Mouse (Mus musculus) midbrain, embryonic 16.5 days (tissue): ENCODE data around the gene B230104I21Rik. TPM values are rescaled to one million over a fixed set of nuclear protein-coding genes. Genes with fewer than 3 reads are reported as not detected.

Experiments
- ATAC-seq: fragments of 200-750 bp; cut with Nextera tagmentation; 2 replicates; pipeline ENCODE4 v1.8.0; 2017; ENCODE audit warnings: moderate TSS enrichment
- H3K27ac ChIP-seq: fragments of 300-500 bp; sonication (generic); 2 replicates; pipeline ENCODE4 v1.5.1; 2014; ENCODE audit warnings: mild to moderate bottlenecking, low read length, mixed read lengths
- H3K27me3 ChIP-seq: fragments of 300-500 bp; sonication (generic); 2 replicates; pipeline ENCODE4 v1.6.1; 2014; ENCODE audit warnings: low read depth, low read length, mixed read lengths; ENCODE audit not compliant: control insufficient read depth, insufficient read depth
- H3K36me3 ChIP-seq: fragments of 300-500 bp; sonication (generic); 2 replicates; pipeline ENCODE4 v1.6.1; 2014; ENCODE audit warnings: mild to moderate bottlenecking, low read length, moderate library complexity, mixed read lengths; ENCODE audit not compliant: control insufficient read depth, insufficient read depth
- H3K4me1 ChIP-seq: fragments of 300-500 bp; sonication (generic); 2 replicates; pipeline ENCODE4 v1.6.1; 2014; ENCODE audit warnings: mild to moderate bottlenecking, low read length, mixed read lengths; ENCODE audit not compliant: control insufficient read depth, insufficient read depth
- H3K4me2 ChIP-seq: fragments of 300-500 bp; sonication (generic); 2 replicates; pipeline ENCODE4 v1.6.1; 2014; ENCODE audit warnings: mild to moderate bottlenecking, low read length, mixed read lengths
- H3K4me3 ChIP-seq: fragments of 300-500 bp; sonication (generic); 2 replicates; pipeline ENCODE4 v1.5.1; 2014; ENCODE audit warnings: low read depth, mild to moderate bottlenecking, low read length, moderate library complexity, mixed read lengths
- H3K9ac ChIP-seq: fragments of 300-500 bp; sonication (generic); 2 replicates; pipeline ENCODE4 v1.6.1; 2014; ENCODE audit warnings: low read depth, low read length, mixed read lengths
- H3K9me3 ChIP-seq: fragments of 300-500 bp; sonication (generic); replicated peaks from 2 replicates; pipeline ENCODE4 v1.6.1; 2014; ENCODE audit warnings: mild to moderate bottlenecking, low read length, mixed read lengths; ENCODE audit not compliant: control insufficient read depth, poor library complexity, severe bottlenecking
- WGBS: fragments of 180-500 bp; shearing (Covaris S2); extraction: QIAGEN DNeasy Blood & Tissue Kit; methylation state at CpG from one replicate; pipeline ENCODE4 v1.1.7; 2014; 5-methylcytosine and 5-hydroxymethylcytosine counted together
- polyA plus RNA-seq: library from polyadenylated mRNA; unstranded; fragments of >200 nt; fragmentation: Nextera tagmentation; extraction: Ambion mirVana; gene quantifications from 2 replicates; pipeline ENCODE4 v1.2.1, GENCODE M21; 2015

B230104I21Rik gene
- 0.25 TPM in 1 of 2 replicates, not detected in the other for polyA plus RNA-seq

DNA sequence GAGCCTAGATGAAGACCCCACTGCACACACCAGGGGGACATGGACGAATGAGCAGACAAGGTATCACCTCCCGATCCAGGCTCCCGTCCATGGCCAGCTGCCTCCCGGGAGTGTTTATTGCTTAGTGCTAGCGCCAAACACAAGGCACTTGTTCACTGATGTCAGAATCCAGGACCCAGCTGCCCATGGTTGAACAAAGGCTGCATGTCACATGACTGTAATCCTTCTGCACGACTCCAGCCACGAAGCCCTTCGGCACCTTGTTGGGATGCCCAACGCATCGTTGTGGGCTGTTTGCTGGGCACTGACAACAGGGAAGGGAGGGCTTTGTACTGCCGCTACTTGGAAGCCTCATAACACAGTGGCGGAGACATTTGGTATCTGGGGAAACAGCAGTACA is at the start of gene B230104I21Rik:
TSS of gene B230104I21Rik (plus strand) at position 367 of the 400 bp plus-strand sequence.
- Histone ChIP-seq H3K36me3 (no peaks in the 10 kb centered on the region), H3K9ac (no peak within 1 kb of the TSS; the same call in 1 of the 2 replicates), H3K9me3 (no peaks in the 10 kb centered on the region), H3K27me3 (no peaks in the 10 kb centered on the region; the same call in 1 of the 2 replicates), H3K4me1 (peaks cover 10% of the 10 kb centered on the region), H3K27ac (0 out of 2 replicates have a peak within 1 kb of the TSS, but pooled peaks have one; percentile 20), H3K4me3 (0 out of 2 replicates have a peak within 1 kb of the TSS, but pooled peaks have one; percentile 0), H3K4me2 (peak within 1 kb of the TSS; percentile 20)
- 39% methylated on average over 12 of the region's 12 CpGs for WGBS
- peak; percentile 64 for ATAC-seq

- Histone ChIP-seq H3K27me3 (peaks cover 4% of the 10 kb centered on the region), H3K36me3 (no peaks in the 10 kb centered on the region), H3K4me1 (no peaks in the 10 kb centered on the region), H3K9me3 (no peaks in the 10 kb centered on the region), H3K4me3 (no peak overlapping the region), H3K27ac (no peak overlapping the region), H3K9ac (no peak overlapping the region), H3K4me2 (no peak overlapping the region)
- ATAC-seq: no peak
- WGBS: 66% methylated on average over 4 of the region's 4 CpGs
These were observed 42.2 kb upstream of the B230104I21Rik start for GRCm38 (mm10) chr4:154293735-154294201.

GRCm38 (mm10) chr4:154294262-154294731 is 41.6 kb upstream of the B230104I21Rik start:
- Histone ChIP-seq H3K4me1 (no peaks in the 10 kb centered on the region), H3K9me3 (no peaks in the 10 kb centered on the region), H3K4me3 (no peak overlapping the region), H3K27me3 (peaks cover 8% of the 10 kb centered on the region), H3K4me2 (no peak overlapping the region), H3K9ac (0 out of 2 replicates have a peak overlapping the region, but pooled peaks have one; percentile 25), H3K27ac (no peak overlapping the region), H3K36me3 (no peaks in the 10 kb centered on the region)
- ATAC-seq: no peak
- WGBS: 45% methylated on average over 8 of the region's 8 CpGs

DNA sequence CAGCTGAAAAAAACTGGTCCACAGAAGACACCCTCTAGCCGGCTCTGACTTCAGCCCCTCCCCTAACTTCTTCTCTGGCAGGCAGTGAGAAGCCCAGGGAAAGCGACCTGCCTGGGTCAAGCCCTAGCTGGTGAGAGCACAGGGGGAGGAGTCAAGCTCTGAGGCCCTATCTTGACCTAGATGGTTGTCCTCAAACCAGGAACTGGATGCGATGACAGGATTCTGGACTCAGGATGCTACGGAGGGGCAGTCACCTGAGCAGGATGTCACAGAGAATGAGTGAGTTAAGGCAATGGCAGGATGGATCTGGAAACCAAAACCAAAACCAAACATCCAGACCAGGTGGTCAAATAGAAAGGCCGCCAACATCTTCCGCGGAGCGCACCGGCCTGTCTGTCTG is 38.2 kb upstream of the B230104I21Rik start:
- Histone ChIP-seq H3K36me3 (no peaks in the 10 kb centered on the region), H3K4me1 (peaks cover 4% of the 10 kb centered on the region; the same call in 1 of the 2 replicates), H3K4me2 (no peak overlapping the region), H3K9me3 (no peaks in the 10 kb centered on the region), H3K27me3 (peaks cover 31% of the 10 kb centered on the region), H3K9ac (no peak overlapping the region), H3K4me3 (no peak overlapping the region), H3K27ac (no peak overlapping the region)
- WGBS: 33% methylated on average over 9 of the region's 9 CpGs
- no peak for ATAC-seq

- Histone ChIP-seq H3K4me3 (peak overlapping the region; percentile 48), H3K4me2 (peak overlapping the region; percentile 89), H3K4me1 (peaks cover 4% of the 10 kb centered on the region; the same call in 1 of the 2 replicates), H3K36me3 (no peaks in the 10 kb centered on the region), H3K27ac (no peak overlapping the region), H3K27me3 (peaks cover 31% of the 10 kb centered on the region), H3K9me3 (no peaks in the 10 kb centered on the region), H3K9ac (peak overlapping the region; percentile 59)
- WGBS: under 1% methylated on average over 64 of the region's 66 CpGs
- ATAC-seq: no peak
These were observed 36.2 kb upstream of the B230104I21Rik start for GRCm38 (mm10) chr4:154299541-154300271.

DNA sequence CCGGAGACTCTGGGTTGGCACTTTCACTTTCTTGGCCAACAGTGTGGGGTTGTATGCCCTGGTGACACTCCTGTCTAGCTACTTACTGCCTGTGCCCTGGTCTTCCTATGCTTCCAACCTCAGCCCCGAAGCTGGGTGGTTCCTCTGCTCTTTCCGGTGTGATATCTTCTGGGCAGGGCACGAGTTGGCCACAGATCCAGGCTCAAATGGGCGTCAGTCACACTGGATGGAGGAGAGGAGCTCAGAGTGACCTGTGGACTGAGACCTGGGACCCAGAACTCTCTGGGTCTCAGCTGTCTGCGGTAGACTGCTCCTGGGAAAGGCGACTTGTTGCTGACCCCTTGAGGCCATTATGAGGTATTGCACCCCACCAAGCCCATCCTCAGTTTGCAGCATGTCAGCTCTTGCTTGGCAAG is 34.5 kb upstream of the B230104I21Rik start, which contains the start of gene Arhgef16:
TSS of gene Arhgef16 (minus strand) at position 211 of the 416 bp plus-strand sequence.
- H3K4me1 ChIP-seq: peaks cover 4% of the 10 kb centered on the region; the same call in 1 of the 2 replicates
- H3K27me3 ChIP-seq: peaks cover 31% of the 10 kb centered on the region
- ATAC-seq: 0 out of 2 replicates have a peak, but pooled peaks have one; percentile 39
- no peak within 1 kb of the TSS for H3K9ac ChIP-seq
- no peak within 1 kb of the TSS for H3K4me2 ChIP-seq
- H3K4me3 ChIP-seq: no peak within 1 kb of the TSS
- no peaks in the 10 kb centered on the region for H3K36me3 ChIP-seq
- 20% methylated on average over 7 of the region's 7 CpGs for WGBS
- no peak within 1 kb of the TSS for H3K27ac ChIP-seq
- no peaks in the 10 kb centered on the region for H3K9me3 ChIP-seq

- H3K4me3 ChIP-seq: no peak overlapping the region
- ATAC-seq: no peak
- H3K36me3 ChIP-seq: no peaks in the 10 kb centered on the region
- 85% methylated on average over 2 of the region's 2 CpGs for WGBS
- no peak overlapping the region for H3K27ac ChIP-seq
- no peaks in the 10 kb centered on the region for H3K4me1 ChIP-seq
- no peak overlapping the region for H3K4me2 ChIP-seq
- no peaks in the 10 kb centered on the region for H3K27me3 ChIP-seq
- 0 out of 2 replicates have a peak, but pooled peaks cover 2% of the 10 kb centered on the region for H3K9me3 ChIP-seq
- no peak overlapping the region for H3K9ac ChIP-seq
These were observed 26.8 kb upstream of the B230104I21Rik start for GRCm38 (mm10) chr4:154309131-154309530.

- Histone ChIP-seq H3K9me3 (0 out of 2 replicates have a peak, but pooled peaks cover 2% of the 10 kb centered on the region), H3K4me2 (no peak overlapping the region), H3K9ac (no peak overlapping the region), H3K27ac (no peak overlapping the region), H3K36me3 (no peaks in the 10 kb centered on the region), H3K4me1 (no peaks in the 10 kb centered on the region), H3K4me3 (no peak overlapping the region), H3K27me3 (no peaks in the 10 kb centered on the region)
- no peak for ATAC-seq
- 79% methylated on average over 9 of the region's 9 CpGs for WGBS
These were observed 25.2 kb upstream of the B230104I21Rik start for GRCm38 (mm10) chr4:154310576-154311262.
